Mouse (Mus musculus) CH12.LX (cell line): ENCODE results near the gene Gpr180. TPM values are rescaled to one million over a fixed set of nuclear protein-coding genes. Genes with fewer than 3 reads are reported as not detected.

Experiments used
- DNase-seq: peaks from one replicate; pipeline ENCODE4 v3.0.0-alpha.2; 2013; ENCODE audit errors: extremely low read depth
- H3K27ac ChIP-seq: 2 replicates; pipeline ENCODE4 v1.5.1; 2012; ENCODE audit warnings: low read depth, mild to moderate bottlenecking, control low read depth, moderate library complexity; ENCODE audit not compliant: insufficient read depth
- H3K27me3 ChIP-seq: replicated peaks from 2 replicates; pipeline ENCODE3; 2012; ENCODE audit warnings: inconsistent platforms
- H3K36me3 ChIP-seq, 2 experiments: replicated peaks in 1 of 2; 2 replicates each; pipeline versions ENCODE3 to v1.6.1; 2012; ENCODE audit warnings: inconsistent platforms in 1 of 2, low read length in 1 of 2, mild to moderate bottlenecking in 1 of 2, mixed read lengths in 1 of 2, moderate library complexity in 1 of 2; ENCODE audit not compliant: control insufficient read depth in 1 of 2, insufficient read depth in 1 of 2
- H3K4me1 ChIP-seq, 2 experiments: 2 replicates each; pipeline ENCODE4 v1.6.1; 2012; ENCODE audit warnings: inconsistent platforms in 1 of 2, moderate library complexity in 1 of 2; ENCODE audit not compliant: insufficient read depth in 2 of 2, control insufficient read depth in 1 of 2
- H3K4me2 ChIP-seq: 2 replicates; pipeline ENCODE4 v1.6.1; 2012; ENCODE audit warnings: low read depth, mild to moderate bottlenecking, control low read depth; ENCODE audit not compliant: poor library complexity, insufficient read depth, severe bottlenecking
- H3K4me3 ChIP-seq, 3 experiments: fragments of 150-350 bp in 1 of 3; sonication (generic) in 1 of 3; replicated peaks in 1 of 3; 2 replicates each; pipeline versions ENCODE3 to v1.5.1; 2011 to 2012; ENCODE audit warnings: low read depth in 2 of 3, low read length in 2 of 3, mild to moderate bottlenecking in 2 of 3, moderate library complexity in 2 of 3, control low read depth in 1 of 3, improper control_type of control experiment in 1 of 3, inconsistent platforms in 1 of 3, mixed read lengths in 1 of 3; ENCODE audit not compliant: poor library complexity in 1 of 3
- H3K79me2 ChIP-seq: replicated peaks from 2 replicates; pipeline ENCODE4 v1.6.1; 2012; ENCODE audit warnings: mild to moderate bottlenecking, moderate library complexity; ENCODE audit not compliant: control insufficient read depth, poor library complexity, insufficient read depth, severe bottlenecking; ENCODE audit errors: extremely low read depth
- H3K9ac ChIP-seq: 2 replicates; pipeline ENCODE4 v1.6.1; 2012; ENCODE audit warnings: low read depth, mild to moderate bottlenecking, control low read depth, moderate library complexity; ENCODE audit not compliant: insufficient read depth
- H3K9me3 ChIP-seq: replicated peaks from 2 replicates; pipeline ENCODE3; 2012; ENCODE audit warnings: low read length, inconsistent platforms, mixed read lengths
- BHLHE40 ChIP-seq: IDR thresholded peaks from 2 replicates; pipeline ENCODE4 v1.6.1; 2011; ENCODE audit warnings: mild to moderate bottlenecking, low read depth, low read length, improper control_type of control experiment
- CHD1 ChIP-seq: IDR thresholded peaks from 2 replicates; pipeline ENCODE4 v1.6.1; 2012; ENCODE audit warnings: low read depth, low read length, improper control_type of control experiment, inconsistent platforms
- E2F4 ChIP-seq: IDR thresholded peaks from 2 replicates; pipeline ENCODE4 v1.6.1; 2011; ENCODE audit warnings: low read depth, low read length, improper control_type of control experiment; ENCODE audit not compliant: insufficient replicate concordance
- GABPA ChIP-seq: IDR thresholded peaks from 2 replicates; pipeline ENCODE4 v1.6.1; 2012; ENCODE audit warnings: low read depth, low read length, improper control_type of control experiment, inconsistent platforms; ENCODE audit not compliant: insufficient replicate concordance
- IRF4 ChIP-seq: IDR thresholded peaks from 2 replicates; pipeline ENCODE4 v1.6.1; 2014; ENCODE audit warnings: low read depth, mild to moderate bottlenecking, inconsistent platforms, low read length, improper control_type of control experiment
- JUND ChIP-seq: conservative IDR thresholded peaks from 2 replicates; pipeline ENCODE4 v1.6.1; 2011; ENCODE audit warnings: low read depth, low read length, improper control_type of control experiment
- MAFK ChIP-seq: IDR thresholded peaks from 2 replicates; pipeline ENCODE4 v1.6.1; 2011; ENCODE audit warnings: low read length, improper control_type of control experiment; ENCODE audit not compliant: insufficient replicate concordance
- MEF2A ChIP-seq: IDR thresholded peaks from 2 replicates; pipeline ENCODE4 v1.6.1; 2014; ENCODE audit warnings: low read depth, mild to moderate bottlenecking, inconsistent platforms, low read length, improper control_type of control experiment, borderline replicate concordance
- MXI1 ChIP-seq: IDR thresholded peaks from 2 replicates; pipeline ENCODE4 v1.6.1; 2011; ENCODE audit warnings: mild to moderate bottlenecking, low read depth, low read length, improper control_type of control experiment
- NELFE ChIP-seq: IDR thresholded peaks from 2 replicates; pipeline ENCODE4 v1.6.1; 2011; ENCODE audit warnings: low read depth, low read length, improper control_type of control experiment
- PAX5 ChIP-seq: IDR thresholded peaks from 2 replicates; pipeline ENCODE4 v1.6.1; 2012; ENCODE audit warnings: low read length, inconsistent platforms, mixed read lengths
- POLR2AphosphoS2 ChIP-seq: IDR thresholded peaks from 2 replicates; pipeline ENCODE4 v1.6.1; 2011; ENCODE audit warnings: low read depth, low read length, improper control_type of control experiment
- UBTF ChIP-seq: IDR thresholded peaks from 2 replicates; pipeline ENCODE4 v1.6.1; 2012; ENCODE audit warnings: low read depth, mild to moderate bottlenecking, inconsistent platforms, low read length, improper control_type of control experiment, moderate library complexity
- USF1 ChIP-seq: IDR thresholded peaks from 2 replicates; pipeline ENCODE4 v1.6.1; 2014; ENCODE audit warnings: low read depth, mild to moderate bottlenecking, inconsistent platforms, low read length, improper control_type of control experiment
- USF2 ChIP-seq: conservative IDR thresholded peaks from 2 replicates; pipeline ENCODE4 v1.6.1; 2011; ENCODE audit warnings: low read depth, low read length, improper control_type of control experiment
- ZC3H11A ChIP-seq: IDR thresholded peaks from 2 replicates; pipeline ENCODE4 v1.6.1; 2012; ENCODE audit warnings: low read depth, mild to moderate bottlenecking, inconsistent platforms, low read length, improper control_type of control experiment
- ZKSCAN1 ChIP-seq: IDR thresholded peaks from 2 replicates; pipeline ENCODE4 v1.6.1; 2012; ENCODE audit warnings: low read depth, inconsistent platforms, low read length, improper control_type of control experiment, borderline replicate concordance
- dilution Hi-C: fragments of 300-500 bp; cut with MboI; formaldehyde crosslinking; loops from 2 replicates; pipeline ENCODE4 v1.14.3; 2020; ENCODE audit warnings: low sequenced_read_pairs; ENCODE audit not compliant: extremely low pct_unique_long_range_greater_than_20kb, extremely low pct_ligation_motif_present
- in situ Hi-C: fragments of 300-500 bp; cut with MboI; formaldehyde crosslinking; loops from 3 replicates; pipeline ENCODE4 v1.14.3; 2019; ENCODE audit warnings: low sequenced_read_pairs, low pct_ligation_motif_present, low pct_unique_long_range_greater_than_20kb, mixed read lengths
- polyA plus RNA-seq: library from polyadenylated mRNA; unstranded; fragments of >175 nt; gene quantifications from 2 replicates; pipeline ENCODE4 v1.2.1, GENCODE M21; 2012; ENCODE audit warnings: low read depth; ENCODE audit not compliant: insufficient read length
- total RNA-seq, 2 experiments: library from RNA; depleted of rRNA; stranded (reverse); fragments of 300-350 nt in 1 of 2; fragments of >200 nt in 1 of 2; gene quantifications; 2 replicates each; pipeline ENCODE4 v1.2.3; 2012 to 2014

Gene Gpr180
- total and polyA plus RNA-seq, 3 experiments = 11.7 to 15.8 (median 14.0) TPM

DNA sequence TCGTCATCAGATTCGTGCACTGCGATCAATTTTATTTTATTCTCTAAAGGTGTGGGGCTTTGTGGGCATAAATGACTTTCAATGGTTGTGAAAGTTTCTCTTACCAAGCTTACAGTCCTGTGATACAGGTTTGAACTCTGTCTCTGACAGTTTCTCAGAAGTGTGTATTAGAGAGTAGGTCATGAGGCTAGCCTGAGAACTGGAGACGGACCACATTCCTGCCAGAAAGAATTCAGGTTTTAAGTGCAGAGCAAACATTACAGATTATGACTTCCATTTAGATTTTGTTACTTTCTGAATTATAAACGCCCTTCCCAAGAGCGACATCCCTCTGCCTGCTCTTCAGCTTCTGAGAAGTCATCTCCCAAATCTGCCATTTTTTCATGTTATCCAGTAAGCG is 42.7 kb downstream of the Gpr180 start:
- dilution Hi-C loops = no loop called here
- no peak overlapping the region for H3K4me3 ChIP-seq
- TF ChIP-seq E2F4 (no peak), GABPA (no peak), ZKSCAN1 (no peak), USF1 (no peak), NELFE (no peak), JUND (no peak), MXI1 (no peak), PAX5 (no peak)
- TF ChIP-seq, all 38 proteins: peak for 0

DNA sequence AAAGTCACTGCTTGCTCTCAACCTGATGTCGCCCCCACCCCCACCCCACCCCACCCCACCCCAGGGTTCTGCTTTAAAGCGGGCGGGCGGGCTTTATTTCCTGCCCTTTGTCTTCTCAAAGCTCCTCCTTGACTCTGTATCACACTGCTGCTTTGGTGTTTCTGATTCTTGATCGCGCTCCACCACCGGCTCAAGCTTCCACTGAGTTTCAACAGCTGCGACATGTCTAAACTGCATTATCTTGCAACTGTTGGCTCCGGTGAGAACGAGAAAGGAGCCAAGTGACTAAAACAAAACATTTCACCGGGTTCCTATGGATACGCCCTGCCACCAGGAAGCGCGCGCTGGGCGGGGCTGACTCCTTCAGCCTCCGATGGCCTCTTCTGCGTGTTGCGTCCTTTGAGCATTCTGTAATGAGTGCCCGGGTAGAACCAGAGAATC is 43.2 kb downstream of the Gpr180 start:
- no peak for DNase-seq
- dilution Hi-C loops (no loop called here), in situ Hi-C loops (no loop called here)
- Histone ChIP-seq H3K4me2 (no peak overlapping the region), H3K27me3 (no peaks in the 10 kb centered on the region), H3K27ac (no peak overlapping the region), H3K9ac (no peak overlapping the region), H3K4me3 (no peak overlapping the region), H3K36me3 (no peaks in the 10 kb centered on the region), H3K4me1 (no peaks in the 10 kb centered on the region), H3K79me2 (no peaks in the 10 kb centered on the region), H3K9me3 (no peaks in the 10 kb centered on the region)
- TF ChIP-seq MXI1 (no peak), MAFK (no peak), BHLHE40 (no peak), USF2 (no peak), UBTF (no peak)

More for the DNA sequence above, 42.7 kb downstream of the Gpr180 start:
- Histone ChIP-seq H3K79me2 (no peaks in the 10 kb centered on the region), H3K27me3 (no peaks in the 10 kb centered on the region), H3K36me3 (no peaks in the 10 kb centered on the region), H3K4me1 (no peaks in the 10 kb centered on the region), H3K9me3 (no peaks in the 10 kb centered on the region), H3K27ac (no peak overlapping the region), H3K9ac (no peak overlapping the region), H3K4me2 (no peak overlapping the region)
- in situ Hi-C loops = loop anchor here (10.0 kb wide), 1 partner anchor 405 kb away; no protein-coding TSS in a partner anchor
- no peak for DNase-seq

DNA sequence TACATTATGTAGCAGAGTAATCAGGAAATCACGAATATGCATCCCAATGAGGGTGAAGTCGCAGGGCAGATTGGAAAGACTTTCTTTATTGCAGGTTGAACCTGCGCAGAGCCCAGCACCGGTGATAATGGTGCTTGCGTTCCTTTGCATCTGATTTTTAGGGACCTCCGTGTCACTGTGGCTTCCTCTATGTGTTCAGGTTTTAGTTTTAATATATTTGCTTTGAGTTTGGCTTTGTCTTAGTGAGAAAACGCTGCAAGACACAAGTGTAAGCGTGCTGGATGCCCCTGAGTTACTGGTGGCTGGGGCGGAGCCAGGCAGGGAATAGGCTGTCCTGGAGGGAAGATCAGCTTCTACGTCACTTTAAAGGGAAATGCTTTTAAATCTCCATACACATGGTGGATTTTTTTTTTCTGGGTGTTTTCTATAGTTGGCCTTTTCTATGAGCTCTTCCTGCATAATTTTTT is 43.8 kb downstream of the Gpr180 start:
- TF ChIP-seq MEF2A (no peak), E2F4 (no peak), MXI1 (no peak), IRF4 (no peak), PAX5 (no peak), ZC3H11A (no peak), CHD1 (no peak), POLR2AphosphoS2 (no peak)
- Histone ChIP-seq H3K9me3 (no peaks in the 10 kb centered on the region), H3K4me3 (no peak overlapping the region), H3K36me3 (no peaks in the 10 kb centered on the region), H3K27me3 (no peaks in the 10 kb centered on the region), H3K4me2 (no peak overlapping the region), H3K4me1 (no peaks in the 10 kb centered on the region), H3K27ac (no peak overlapping the region), H3K9ac (no peak overlapping the region), H3K79me2 (no peaks in the 10 kb centered on the region)
- in situ Hi-C loops (no loop called here), dilution Hi-C loops (no loop called here)
- no peak for DNase-seq
